Mouse (Mus musculus): ENCODE measurements around the gene Gm49486.

Gm49486 gene

GRCm38 (mm10) chr15:79229058-79229821, at the start of gene Gm49486, which contains the start of gene Pick1:
TSS of gene Gm49486 (plus strand) at chr15:79229391.
TSS of gene Pick1 (plus strand) at chr15:79229173.
- DNase-seq, result peak; percentile 87

GRCm38 (mm10) chr15:79185213-79185612, 44.0 kb upstream of the Gm49486 start:
- no peak for DNase-seq

GRCm38 (mm10) chr15:79187819-79188218, 41.4 kb upstream of the Gm49486 start:
- no peak for DNase-seq

- no peak for DNase-seq
Observed at GRCm38 (mm10) chr15:79191426-79191825, 37.8 kb upstream of the Gm49486 start.

- no peak for DNase-seq
Observed at GRCm38 (mm10) chr15:79192450-79192849, 36.7 kb upstream of the Gm49486 start.

GRCm38 (mm10) chr15:79192885-79193845, 36.0 kb upstream of the Gm49486 start:
- peak; percentile 56 for DNase-seq

- no peak for DNase-seq
Observed at GRCm38 (mm10) chr15:79194048-79194447, 35.1 kb upstream of the Gm49486 start.

GRCm38 (mm10) chr15:79194946-79195345, 34.2 kb upstream of the Gm49486 start:
- no peak for DNase-seq

- DNase-seq, result no peak
Observed at GRCm38 (mm10) chr15:79195492-79195891, 33.7 kb upstream of the Gm49486 start.

- no peak for DNase-seq
Observed at GRCm38 (mm10) chr15:79199390-79199976, 29.7 kb upstream of the Gm49486 start.

GRCm38 (mm10) chr15:79201491-79202150, 27.6 kb upstream of the Gm49486 start:
- DNase-seq, result no peak

GRCm38 (mm10) chr15:79202575-79202974, 26.6 kb upstream of the Gm49486 start:
- no peak for DNase-seq

GRCm38 (mm10) chr15:79208211-79208610, 21.0 kb upstream of the Gm49486 start:
- DNase-seq, result no peak

GRCm38 (mm10) chr15:79208758-79209439, 20.3 kb upstream of the Gm49486 start:
- peak; percentile 53 for DNase-seq

- no peak for DNase-seq
Observed at GRCm38 (mm10) chr15:79210357-79210756, 18.8 kb upstream of the Gm49486 start.

GRCm38 (mm10) chr15:79212750-79213446, 16.3 kb upstream of the Gm49486 start:
- DNase-seq, result peak; percentile 53

GRCm38 (mm10) chr15:79213591-79213990, 15.6 kb upstream of the Gm49486 start:
- DNase-seq, result no peak

GRCm38 (mm10) chr15:79216191-79216590, 13.0 kb upstream of the Gm49486 start:
- DNase-seq, result no peak

GRCm38 (mm10) chr15:79219572-79219971, 9.6 kb upstream of the Gm49486 start:
- DNase-seq, result no peak

- DNase-seq, result no peak
Observed at GRCm38 (mm10) chr15:79223641-79224040, 5.5 kb upstream of the Gm49486 start.

GRCm38 (mm10) chr15:79224685-79225084, 4.5 kb upstream of the Gm49486 start:
- peak; percentile 86 for DNase-seq
